Mouse (Mus musculus) heart, postnatal 0 days (tissue): ENCODE measurements at regions not wholly inside any gene's neighbourhood (a gene's known extent, or its start where the extent isn't known, plus 50 kb on each side); places are given as distances from the start of the nearest gene placed in this dataset.

Experiments used
- CTCF ChIP-seq: IDR thresholded peaks from 2 replicates; pipeline ENCODE4 v1.5.1; 2016; ENCODE audit warnings: antibody characterized with exemption, control low read depth, low read depth
- EP300 ChIP-seq: IDR thresholded peaks from 2 replicates; pipeline ENCODE4 v1.6.1; 2016; ENCODE audit warnings: antibody characterized with exemption, low read depth

- TF ChIP-seq CTCF, result no peak
- TF ChIP-seq EP300, result no peak
Observed at GRCm38 (mm10) chr13:111992075-111992847, 183.5 kb upstream of the Map3k1 start.
